Mouse (Mus musculus): ENCODE measurements at regions not wholly inside any gene's neighbourhood (a gene's known extent, or its start where the extent isn't known, plus 50 kb on each side); places are given as distances from the start of the nearest gene placed in this dataset.
"Not testable (repeated sequence)": the region's sequence is repeated elsewhere in the genome, so short reads cannot be mapped to it uniquely, and the experiment has no call there.

DNA sequence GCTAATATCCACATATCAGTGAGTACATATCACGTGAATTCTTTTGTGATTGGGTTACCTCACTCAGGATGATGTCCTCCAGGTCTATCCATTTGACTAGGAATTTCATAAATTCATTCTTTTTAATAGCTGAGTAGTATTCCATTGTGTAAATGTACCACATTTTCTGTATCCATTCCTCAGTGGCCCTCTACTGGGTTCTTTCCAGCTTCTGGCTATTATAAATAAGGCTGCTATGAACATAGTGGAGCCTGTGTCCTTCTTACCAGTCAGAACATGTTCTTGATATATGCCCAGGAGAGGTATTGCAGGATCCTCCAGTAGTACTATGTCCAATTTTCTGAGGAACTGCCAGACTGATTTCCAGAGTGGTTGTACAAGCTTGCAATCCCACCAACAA is 884.0 kb upstream of the Lrrc4c start:
- DNase-seq (ENCODE audit: low read depth), result not testable (repeated sequence)

GRCm38 (mm10) chr2:95440957-95441356 is 877.0 kb upstream of the Lrrc4c start:
- peak; percentile 80 for DNase-seq (ENCODE audit: low read depth)
- TF ChIP-seq POLR2A (IDR thresholded peaks at IDR 0.05; ENCODE audit: borderline replicate concordance, extremely low read depth, insufficient read depth, insufficient read length, poor library complexity, severe bottlenecking), result no peak
- no peak for TF ChIP-seq CTCF (IDR thresholded peaks at IDR 0.05; ENCODE audit: borderline replicate concordance, extremely low read depth, insufficient read depth, insufficient read length)

DNA sequence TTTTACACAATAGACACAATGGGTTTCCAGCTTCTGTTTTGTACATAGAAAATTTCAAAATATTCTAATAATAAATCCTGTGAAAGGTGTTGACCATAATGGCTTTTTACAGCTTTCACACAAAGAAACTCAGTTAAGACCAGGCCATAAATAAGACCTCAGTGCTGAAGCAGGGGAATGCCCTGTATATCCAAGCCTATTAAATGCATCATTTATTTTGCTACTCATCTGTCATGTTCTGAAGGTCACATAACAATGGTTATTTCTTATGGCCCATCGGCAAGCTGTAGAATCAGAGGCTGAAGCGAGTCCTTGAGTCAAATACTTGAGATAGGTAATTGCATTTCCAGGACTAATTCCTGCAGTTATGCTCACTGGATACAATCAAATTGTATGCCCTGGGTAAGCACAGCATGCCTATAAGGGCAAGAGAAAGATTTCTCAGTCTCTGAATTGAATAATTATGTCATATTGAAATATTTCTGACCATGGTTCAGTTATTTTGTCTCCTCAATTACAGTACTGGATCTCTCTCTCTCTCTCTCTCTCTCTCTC is 874.6 kb upstream of the Lrrc4c start:
- DNase-seq (ENCODE audit: low read depth), result no peak
- TF ChIP-seq CTCF (IDR thresholded peaks at IDR 0.05; ENCODE audit: borderline replicate concordance, extremely low read depth, insufficient read depth, insufficient read length) (no peak), POLR2A (IDR thresholded peaks at IDR 0.05; ENCODE audit: borderline replicate concordance, extremely low read depth, insufficient read depth, insufficient read length, poor library complexity, severe bottlenecking) (no peak)

GRCm38 (mm10) chr2:95448897-95449296 is 869.1 kb upstream of the Lrrc4c start:
- DNase-seq (ENCODE audit: low read depth), result peak; percentile 82
- TF ChIP-seq POLR2A (IDR thresholded peaks at IDR 0.05; ENCODE audit: borderline replicate concordance, extremely low read depth, insufficient read depth, insufficient read length, poor library complexity, severe bottlenecking) (no peak), CTCF (IDR thresholded peaks at IDR 0.05; ENCODE audit: borderline replicate concordance, extremely low read depth, insufficient read depth, insufficient read length) (peak; percentile 14; the same call in 1 of the 2 replicates)

GRCm38 (mm10) chr2:95479827-95480226 is 838.1 kb upstream of the Lrrc4c start:
- TF ChIP-seq POLR2A (IDR thresholded peaks at IDR 0.05; ENCODE audit: borderline replicate concordance, extremely low read depth, insufficient read depth, insufficient read length, poor library complexity, severe bottlenecking) (no peak), CTCF (IDR thresholded peaks at IDR 0.05; ENCODE audit: borderline replicate concordance, extremely low read depth, insufficient read depth, insufficient read length) (no peak)
- DNase-seq (ENCODE audit: low read depth), result no peak

DNA sequence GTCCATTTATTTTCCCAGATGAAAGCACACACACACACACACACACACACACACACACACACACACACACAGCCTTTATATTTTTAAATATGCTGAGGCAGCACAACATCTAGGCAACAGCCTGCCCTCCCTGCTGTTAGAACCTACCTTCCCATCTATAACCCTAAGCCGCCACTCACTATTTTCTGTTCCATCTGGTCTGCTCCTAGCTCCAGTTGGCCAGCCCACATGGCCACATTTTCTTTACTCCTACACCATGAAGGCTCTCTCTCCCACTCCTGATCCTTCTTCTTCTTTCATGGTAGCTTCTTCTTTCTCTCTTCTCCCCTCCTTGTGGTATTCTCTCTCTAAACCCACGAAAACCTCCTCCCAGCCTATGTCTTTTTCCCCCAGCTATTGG is 834.6 kb upstream of the Lrrc4c start:
- no peak for TF ChIP-seq POLR2A (IDR thresholded peaks at IDR 0.05; ENCODE audit: borderline replicate concordance, extremely low read depth, insufficient read depth, insufficient read length, poor library complexity, severe bottlenecking)
- TF ChIP-seq CTCF (IDR thresholded peaks at IDR 0.05; ENCODE audit: borderline replicate concordance, extremely low read depth, insufficient read depth, insufficient read length), result no peak

DNA sequence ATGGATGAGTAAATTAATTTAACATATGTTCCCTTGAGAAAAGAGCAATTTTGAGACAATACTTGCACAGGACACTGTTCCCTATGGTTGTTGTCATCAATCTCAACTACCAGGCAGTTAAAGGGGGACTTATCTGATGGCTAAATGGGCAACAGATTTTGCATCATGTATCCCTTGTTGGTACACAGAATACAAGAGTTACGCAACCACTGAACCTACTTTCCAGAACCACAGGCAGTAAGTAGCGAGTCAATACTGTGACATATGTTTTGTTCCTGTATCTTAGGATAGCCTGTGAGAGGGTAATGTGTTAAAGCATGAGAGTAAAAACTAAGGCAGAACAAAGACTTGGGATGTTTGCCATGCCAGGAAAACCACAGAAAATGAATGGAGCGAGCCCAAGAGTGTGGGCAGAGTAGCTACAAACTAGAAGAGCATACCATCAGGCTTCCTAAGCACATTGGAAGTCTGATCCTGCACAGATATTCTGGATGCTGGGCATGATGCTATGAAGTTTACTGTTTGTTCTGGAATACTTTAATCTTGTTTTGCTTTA is 830.3 kb upstream of the Lrrc4c start:
- no peak for DNase-seq (ENCODE audit: low read depth)
- TF ChIP-seq CTCF (IDR thresholded peaks at IDR 0.05; ENCODE audit: borderline replicate concordance, extremely low read depth, insufficient read depth, insufficient read length) (no peak), POLR2A (IDR thresholded peaks at IDR 0.05; ENCODE audit: borderline replicate concordance, extremely low read depth, insufficient read depth, insufficient read length, poor library complexity, severe bottlenecking) (no peak)

More for the DNA sequence above, 834.6 kb upstream of the Lrrc4c start:
- no peak for DNase-seq (ENCODE audit: low read depth)

- DNase-seq (ENCODE audit: low read depth), result no peak
- no peak for TF ChIP-seq POLR2A (IDR thresholded peaks at IDR 0.05; ENCODE audit: borderline replicate concordance, extremely low read depth, insufficient read depth, insufficient read length, poor library complexity, severe bottlenecking)
- no peak for TF ChIP-seq CTCF (IDR thresholded peaks at IDR 0.05; ENCODE audit: borderline replicate concordance, extremely low read depth, insufficient read depth, insufficient read length)
Observed at GRCm38 (mm10) chr2:95494026-95494697, 823.8 kb upstream of the Lrrc4c start.

- DNase-seq (ENCODE audit: low read depth), result peak; percentile 13
- TF ChIP-seq CTCF (IDR thresholded peaks at IDR 0.05; ENCODE audit: borderline replicate concordance, extremely low read depth, insufficient read depth, insufficient read length) (peak; percentile 32; the same call in 1 of the 2 replicates), POLR2A (IDR thresholded peaks at IDR 0.05; ENCODE audit: borderline replicate concordance, extremely low read depth, insufficient read depth, insufficient read length, poor library complexity, severe bottlenecking) (no peak)
Observed at GRCm38 (mm10) chr2:95494698-95495088, 823.3 kb upstream of the Lrrc4c start.

DNA sequence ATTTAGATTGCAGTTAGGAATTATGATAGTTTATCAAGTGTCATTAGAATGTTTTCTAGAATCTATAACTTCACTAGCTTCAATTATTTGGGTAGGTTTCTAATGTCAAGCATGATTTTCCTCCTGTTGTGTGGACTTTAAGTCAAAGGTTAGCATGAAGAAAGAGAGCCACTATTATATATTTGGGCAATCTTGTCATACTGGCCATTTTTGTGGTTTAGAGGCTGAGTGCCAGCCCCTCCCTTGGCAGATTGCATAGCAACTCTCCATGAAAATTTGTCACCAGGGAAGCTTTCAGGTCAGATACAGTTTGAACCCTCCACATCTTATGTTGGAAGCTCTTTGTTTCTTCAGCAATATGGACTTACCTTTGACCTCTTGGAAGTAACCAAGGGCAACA is 806.7 kb upstream of the Lrrc4c start:
- DNase-seq (ENCODE audit: low read depth), result no peak
- TF ChIP-seq CTCF (IDR thresholded peaks at IDR 0.05; ENCODE audit: borderline replicate concordance, extremely low read depth, insufficient read depth, insufficient read length) (no peak), POLR2A (IDR thresholded peaks at IDR 0.05; ENCODE audit: borderline replicate concordance, extremely low read depth, insufficient read depth, insufficient read length, poor library complexity, severe bottlenecking) (no peak)

- no peak for DNase-seq (ENCODE audit: low read depth)
- TF ChIP-seq CTCF (IDR thresholded peaks at IDR 0.05; ENCODE audit: borderline replicate concordance, extremely low read depth, insufficient read depth, insufficient read length), result no peak
- TF ChIP-seq POLR2A (IDR thresholded peaks at IDR 0.05; ENCODE audit: borderline replicate concordance, extremely low read depth, insufficient read depth, insufficient read length, poor library complexity, severe bottlenecking), result no peak
Observed at GRCm38 (mm10) chr2:95521624-95522023, 796.3 kb upstream of the Lrrc4c start.

All from brain, embryonic 14.5 days (tissue).